8 mouse cellular contexts compared by ENCODE assay signal in the genomic region with DNA sequence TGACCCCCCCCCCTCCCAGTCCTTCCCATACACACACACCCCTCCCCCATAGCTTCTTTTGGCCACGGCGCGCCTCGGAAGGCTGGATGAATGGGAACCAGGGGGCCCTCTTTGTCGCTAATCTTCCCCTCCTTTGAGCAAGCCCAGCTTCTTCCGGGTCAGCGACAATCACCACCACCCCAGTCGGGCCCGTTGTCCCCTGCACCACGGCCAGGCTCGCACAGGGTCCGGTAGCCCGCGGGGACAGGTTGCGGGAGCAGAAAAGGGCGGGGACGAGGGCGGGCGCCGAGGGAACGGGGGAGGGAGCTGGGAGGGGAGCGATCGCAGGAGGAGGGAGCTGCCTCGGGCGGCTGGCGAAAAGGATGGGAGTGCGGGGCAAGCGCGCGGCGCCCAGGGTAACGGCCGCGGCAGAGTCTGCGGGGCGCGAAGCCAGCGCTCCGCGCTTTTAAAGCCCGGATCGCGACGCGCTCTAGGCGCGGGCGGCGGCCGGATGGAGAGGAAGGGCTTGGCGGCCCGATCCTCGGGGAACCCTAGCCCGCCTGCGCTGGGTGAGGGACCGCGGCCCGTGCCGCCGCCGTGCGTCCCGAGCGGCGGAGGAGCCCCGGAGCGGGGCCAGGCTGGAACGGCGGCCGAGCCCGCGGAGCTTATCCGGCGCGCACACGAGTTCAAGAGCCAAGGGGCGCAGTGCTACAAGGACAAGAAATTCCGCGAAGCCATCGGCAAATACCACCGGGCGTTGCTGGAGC. TPM values are rescaled to one million over a fixed set of nuclear protein-coding genes. Genes with fewer than 3 reads are reported as not detected.
DNase-seq lines count a peak whose midpoint lies in the region; ATAC-seq lines count a peak whose summit lies in the region.

Gene Ttc9, plus strand, starts transcription at position 335 of the 746 bp plus-strand sequence.

- no peaks in the 10 kb centered on the region for H3K36me3 ChIP-seq in heart, embryonic 12.5 days
- no peaks in the 10 kb centered on the region for H3K36me3 ChIP-seq in liver, embryonic 16.5 days (ENCODE audit: control insufficient read depth, insufficient read depth)

- under 1% methylated on average over 76 of the region's 82 CpGs for WGBS in heart, embryonic 12.5 days
- WGBS in liver, embryonic 16.5 days (ENCODE audit: insufficient replicate concordance): under 1% methylated on average over 79 of the region's 82 CpGs

- H3K9ac ChIP-seq in heart, embryonic 12.5 days: peak within 1 kb of the TSS; percentile 75
- no peak within 1 kb of the TSS for H3K9ac ChIP-seq in liver, embryonic 16.5 days (ENCODE audit: low read depth, low read length)

- H3K4me3 ChIP-seq in heart, embryonic 12.5 days: peak within 1 kb of the TSS; percentile 67
- peak within 1 kb of the TSS; percentile 51 for H3K4me3 ChIP-seq in liver, embryonic 16.5 days (ENCODE audit: low read depth, low read length)

- H3K4me2 ChIP-seq in heart, embryonic 12.5 days: peak within 1 kb of the TSS; percentile 100
- H3K4me2 ChIP-seq in liver, embryonic 16.5 days (ENCODE audit: low read depth, low read length): peak within 1 kb of the TSS; percentile 65

- peaks cover 72% of the 10 kb centered on the region for H3K27me3 ChIP-seq in heart, embryonic 12.5 days (replicated peaks)
- peaks cover 37% of the 10 kb centered on the region for H3K27me3 ChIP-seq in liver, embryonic 16.5 days (ENCODE audit: control insufficient read depth, insufficient read depth, low read depth, low read length)

- H3K4me1 ChIP-seq in heart, embryonic 12.5 days (replicated peaks): peaks cover 17% of the 10 kb centered on the region; the same call in 1 of the 2 replicates
- no peaks in the 10 kb centered on the region; the same call in 1 of the 2 replicates for H3K4me1 ChIP-seq in liver, embryonic 16.5 days (ENCODE audit: control insufficient read depth, low read depth, low read length)

- no peak within 1 kb of the TSS for H3K27ac ChIP-seq in heart, embryonic 12.5 days (ENCODE audit: poor library complexity, severe bottlenecking)
- H3K27ac ChIP-seq in liver, embryonic 16.5 days (ENCODE audit: low read length): no peak within 1 kb of the TSS

- DNase-seq in thymus, postnatal 4 days: peak; percentile 27
- DNase-seq in thymus, postnatal 10 days (ENCODE audit: low spot score in 2 of 2): no peak
- DNase-seq in embryo, embryonic 9.5 days (ENCODE audit: extremely low spot score): peak; percentile 80
- peak; percentile 41 to 53 for DNase-seq in layer of hippocampus, adult 18-20 months (ENCODE audit: low spot score in 2 of 2)
- DNase-seq in retina, embryonic 14.5 days (ENCODE audit: low spot score): peak; percentile 85
- no peak for DNase-seq in spleen, postnatal 14 days (ENCODE audit: low spot score in 2 of 2)

- no peaks in the 10 kb centered on the region for H3K9me3 ChIP-seq in heart, embryonic 12.5 days (replicated peaks)
- no peaks in the 10 kb centered on the region for H3K9me3 ChIP-seq in liver, embryonic 16.5 days (replicated peaks; ENCODE audit: control insufficient read depth, low read length)

- ATAC-seq in heart, embryonic 12.5 days (ENCODE audit: insufficient number of reproducible peaks, low FRiP score): peak; percentile 36
- peak; percentile 35; the same call in 1 of the 2 replicates for ATAC-seq in liver, embryonic 16.5 days (ENCODE audit: low read depth)

RNA-seq across cellular contexts. Expression of gene Ttc9, which starts in this region (rescaled TPM):
- polyA plus RNA-seq in heart, embryonic 12.5 days (2016; fragmentation: Nextera tagmentation; extraction: Ambion mirVana): 3.8 and 4.0 TPM in 2 replicates
- total RNA-seq in layer of hippocampus, adult 18-20 months (2021): 10 to 100 TPM; 38.8 to 44.5 TPM
- polyA plus RNA-seq in liver, embryonic 16.5 days (2015; fragmentation: Nextera tagmentation; extraction: Ambion mirVana): 0.18 and 0.44 TPM in 2 replicates

Comparison
In these comparisons a context has a peak if more than half of its experiments do, and no peak if none do; other contexts are left out.
1. DNase-seq: peak in thymus, postnatal 4 days (single experiment), embryo, embryonic 9.5 days (single experiment), layer of hippocampus, adult 18-20 months (2 of 2) and retina, embryonic 14.5 days (single experiment); none in thymus, postnatal 10 days (0 of 2) and spleen, postnatal 14 days (0 of 2).
2. Peak in ATAC-seq, H3K4me3 ChIP-seq and H3K4me2 ChIP-seq in liver, embryonic 16.5 days; RNA of the gene not detected or under 1 TPM.